Mouse (Mus musculus) hindbrain, embryonic 15.5 days (tissue): Measurements from ENCODE around the gene Ptpn3. TPM values are rescaled to one million over a fixed set of nuclear protein-coding genes. Genes with fewer than 3 reads are reported as not detected.

Experiments used
- ATAC-seq: fragments of 200-750 bp; cut with Nextera tagmentation; 2 replicates; pipeline ENCODE4 v1.8.0; 2017; ENCODE audit warnings: low read depth, moderate number of reproducible peaks, moderate TSS enrichment; ENCODE audit not compliant: low FRiP score
- H3K27ac ChIP-seq: fragments of 300-500 bp; sonication (generic); replicated peaks from 2 replicates; pipeline ENCODE4 v1.5.1; 2015; ENCODE audit warnings: mild to moderate bottlenecking, inconsistent platforms
- H3K27me3 ChIP-seq: fragments of 300-500 bp; sonication (generic); 2 replicates; pipeline ENCODE4 v1.6.1; 2015; ENCODE audit warnings: control low read depth, inconsistent platforms
- H3K36me3 ChIP-seq: fragments of 300-500 bp; sonication (generic); 2 replicates; pipeline ENCODE4 v1.6.1; 2015; ENCODE audit warnings: control low read depth, inconsistent platforms
- H3K4me1 ChIP-seq: fragments of 300-500 bp; sonication (generic); replicated peaks from 2 replicates; pipeline ENCODE4 v1.6.1; 2015; ENCODE audit warnings: control low read depth, inconsistent platforms
- H3K4me2 ChIP-seq: fragments of 300-500 bp; sonication (generic); 2 replicates; pipeline ENCODE4 v1.6.1; 2015; ENCODE audit warnings: moderate library complexity, mild to moderate bottlenecking, inconsistent platforms
- H3K4me3 ChIP-seq: fragments of 300-500 bp; sonication (generic); 2 replicates; pipeline ENCODE4 v1.5.1; 2015; ENCODE audit warnings: mild to moderate bottlenecking, inconsistent platforms
- H3K9ac ChIP-seq: fragments of 300-500 bp; sonication (generic); 2 replicates; pipeline ENCODE4 v1.6.1; 2015; ENCODE audit warnings: inconsistent platforms
- H3K9me3 ChIP-seq: fragments of 300-500 bp; sonication (generic); 2 replicates; pipeline ENCODE4 v1.6.1; 2016; ENCODE audit warnings: control low read depth, inconsistent platforms
- WGBS: fragments of 180-500 bp; shearing (Covaris S2); methylation state at CpG from one replicate; pipeline ENCODE4 v1.1.7; 2015; 5-methylcytosine and 5-hydroxymethylcytosine counted together
- polyA plus RNA-seq: library from polyadenylated mRNA; unstranded; fragments of >200 nt; fragmentation: Nextera tagmentation; extraction: Ambion mirVana; gene quantifications from 2 replicates; pipeline ENCODE4 v1.2.1, GENCODE M21; 2015

Ptpn3 gene
- polyA plus RNA-seq, 1 experiment from 2014 or later, result 4.0 TPM

GRCm38 (mm10) chr4:57236513-57236912, 65.1 kb downstream of the Ptpn3 start:
- Histone ChIP-seq H3K4me1 (no peaks in the 10 kb centered on the region; the same call in 1 of the 2 replicates), H3K9me3 (no peaks in the 10 kb centered on the region), H3K9ac (no peak overlapping the region), H3K4me3 (no peak overlapping the region), H3K4me2 (no peak overlapping the region), H3K27me3 (no peaks in the 10 kb centered on the region), H3K27ac (no peak overlapping the region), H3K36me3 (no peaks in the 10 kb centered on the region)
- WGBS, result 62% methylated on average over 5 of the region's 5 CpGs
- no peak for ATAC-seq

- no peaks in the 10 kb centered on the region for H3K27me3 ChIP-seq
- no peak overlapping the region for H3K27ac ChIP-seq
- H3K9me3 ChIP-seq, result no peaks in the 10 kb centered on the region
- H3K4me3 ChIP-seq, result no peak overlapping the region
- no peak for ATAC-seq
- WGBS, result 68% methylated on average over 4 of the region's 4 CpGs
- H3K4me1 ChIP-seq, result no peaks in the 10 kb centered on the region; the same call in 1 of the 2 replicates
- no peaks in the 10 kb centered on the region for H3K36me3 ChIP-seq
- H3K9ac ChIP-seq, result no peak overlapping the region
- no peak overlapping the region for H3K4me2 ChIP-seq
These were observed 65.9 kb downstream of the Ptpn3 start for GRCm38 (mm10) chr4:57235741-57236140.

GRCm38 (mm10) chr4:57234348-57234747, 67.3 kb downstream of the Ptpn3 start:
- H3K9me3 ChIP-seq, result no peaks in the 10 kb centered on the region
- no peak overlapping the region for H3K9ac ChIP-seq
- no peak overlapping the region for H3K27ac ChIP-seq
- H3K4me3 ChIP-seq, result no peak overlapping the region
- H3K27me3 ChIP-seq, result no peaks in the 10 kb centered on the region
- peaks cover 4% of the 10 kb centered on the region; the same call in 1 of the 2 replicates for H3K4me1 ChIP-seq
- WGBS, result 88% methylated on average over 7 of the region's 7 CpGs
- no peaks in the 10 kb centered on the region for H3K36me3 ChIP-seq
- ATAC-seq, result no peak
- no peak overlapping the region for H3K4me2 ChIP-seq

- Histone ChIP-seq H3K4me1 (peaks cover 14% of the 10 kb centered on the region), H3K36me3 (no peaks in the 10 kb centered on the region), H3K9ac (no peak overlapping the region), H3K27me3 (no peaks in the 10 kb centered on the region), H3K27ac (no peak overlapping the region), H3K9me3 (no peaks in the 10 kb centered on the region), H3K4me2 (no peak overlapping the region), H3K4me3 (no peak overlapping the region)
- WGBS, result 92% methylated on average over 8 of the region's 8 CpGs
- ATAC-seq, result no peak
These were observed 69.2 kb downstream of the Ptpn3 start for GRCm38 (mm10) chr4:57232439-57232838.

GRCm38 (mm10) chr4:57231323-57231722, 70.3 kb downstream of the Ptpn3 start:
- WGBS, result 76% methylated on average over 9 of the region's 9 CpGs
- ATAC-seq, result no peak
- Histone ChIP-seq H3K4me3 (no peak overlapping the region), H3K27ac (no peak overlapping the region), H3K27me3 (no peaks in the 10 kb centered on the region), H3K4me1 (peaks cover 14% of the 10 kb centered on the region), H3K36me3 (no peaks in the 10 kb centered on the region), H3K4me2 (no peak overlapping the region), H3K9me3 (no peaks in the 10 kb centered on the region), H3K9ac (no peak overlapping the region)

GRCm38 (mm10) chr4:57230341-57230740, 71.3 kb downstream of the Ptpn3 start:
- Histone ChIP-seq H3K27ac (no peak overlapping the region), H3K4me3 (no peak overlapping the region), H3K27me3 (no peaks in the 10 kb centered on the region), H3K9me3 (no peaks in the 10 kb centered on the region), H3K9ac (no peak overlapping the region), H3K4me2 (no peak overlapping the region), H3K4me1 (peaks cover 14% of the 10 kb centered on the region), H3K36me3 (no peaks in the 10 kb centered on the region)
- ATAC-seq, result no peak
- WGBS, result 79% methylated on average over 7 of the region's 7 CpGs

- Histone ChIP-seq H3K27ac (peak overlapping the region; percentile 40; the same call in 1 of the 2 replicates), H3K27me3 (no peaks in the 10 kb centered on the region), H3K4me1 (peaks cover 14% of the 10 kb centered on the region), H3K4me2 (peak overlapping the region; percentile 26; the same call in 1 of the 2 replicates), H3K4me3 (no peak overlapping the region), H3K9me3 (no peaks in the 10 kb centered on the region), H3K9ac (no peak overlapping the region), H3K36me3 (no peaks in the 10 kb centered on the region)
- 64% methylated on average over 18 of the region's 18 CpGs for WGBS
- ATAC-seq, result no peak
These were observed 72.8 kb downstream of the Ptpn3 start for GRCm38 (mm10) chr4:57228601-57229520.

GRCm38 (mm10) chr4:57224776-57225175, 76.9 kb downstream of the Ptpn3 start:
- Histone ChIP-seq H3K36me3 (no peaks in the 10 kb centered on the region), H3K4me2 (no peak overlapping the region), H3K27ac (no peak overlapping the region), H3K9me3 (no peaks in the 10 kb centered on the region), H3K4me1 (peaks cover 14% of the 10 kb centered on the region), H3K27me3 (no peaks in the 10 kb centered on the region), H3K9ac (no peak overlapping the region), H3K4me3 (no peak overlapping the region)
- ATAC-seq, result no peak
- 96% methylated on average over 2 of the region's 2 CpGs for WGBS

- H3K27ac ChIP-seq, result no peak overlapping the region
- peaks cover 7% of the 10 kb centered on the region for H3K4me1 ChIP-seq
- H3K9ac ChIP-seq, result no peak overlapping the region
- no peaks in the 10 kb centered on the region for H3K9me3 ChIP-seq
- H3K4me3 ChIP-seq, result no peak overlapping the region
- no peaks in the 10 kb centered on the region for H3K36me3 ChIP-seq
- H3K27me3 ChIP-seq, result no peaks in the 10 kb centered on the region
- ATAC-seq, result no peak
- WGBS, result 91% methylated on average over 9 of the region's 9 CpGs
- no peak overlapping the region for H3K4me2 ChIP-seq
These were observed 83.9 kb downstream of the Ptpn3 start for GRCm38 (mm10) chr4:57217746-57218145.

GRCm38 (mm10) chr4:57216535-57216934, 85.1 kb downstream of the Ptpn3 start:
- WGBS, result 95% methylated on average over 4 of the region's 4 CpGs
- Histone ChIP-seq H3K27me3 (no peaks in the 10 kb centered on the region), H3K27ac (no peak overlapping the region), H3K9me3 (no peaks in the 10 kb centered on the region), H3K4me2 (no peak overlapping the region), H3K36me3 (no peaks in the 10 kb centered on the region), H3K4me1 (peaks cover 7% of the 10 kb centered on the region), H3K9ac (no peak overlapping the region), H3K4me3 (no peak overlapping the region)
- ATAC-seq, result no peak

GRCm38 (mm10) chr4:57214852-57215251, 86.8 kb downstream of the Ptpn3 start:
- Histone ChIP-seq H3K27me3 (no peaks in the 10 kb centered on the region), H3K4me1 (peaks cover 7% of the 10 kb centered on the region), H3K9ac (no peak overlapping the region), H3K27ac (no peak overlapping the region), H3K9me3 (no peaks in the 10 kb centered on the region), H3K4me3 (no peak overlapping the region), H3K4me2 (no peak overlapping the region), H3K36me3 (no peaks in the 10 kb centered on the region)
- ATAC-seq, result no peak
- 60% methylated on average over 9 of the region's 9 CpGs for WGBS

- ATAC-seq, result no peak
- Histone ChIP-seq H3K9me3 (no peaks in the 10 kb centered on the region), H3K4me3 (no peak overlapping the region), H3K4me1 (peaks cover 7% of the 10 kb centered on the region), H3K27ac (no peak overlapping the region), H3K36me3 (no peaks in the 10 kb centered on the region), H3K4me2 (no peak overlapping the region), H3K9ac (no peak overlapping the region), H3K27me3 (no peaks in the 10 kb centered on the region)
- 67% methylated on average over 3 of the region's 3 CpGs for WGBS
These were observed 87.5 kb downstream of the Ptpn3 start for GRCm38 (mm10) chr4:57214114-57214513.
